Mouse (Mus musculus) heart, postnatal 36 days (tissue): ENCODE results near the gene Gm3629. TPM values are rescaled to one million over a fixed set of nuclear protein-coding genes. Genes with fewer than 3 reads are reported as not detected.
"Not testable (repeated sequence)": the region's sequence is repeated elsewhere in the genome, so short reads cannot be mapped to it uniquely, and the experiment has no call there.

Experiments
- DNase-seq, 2 experiments: peaks; one replicate each; pipeline ENCODE4 v3.0.0; 2021 to 2022
- intact Hi-C: fragments of 180-260 bp; cut with DNase I; formaldehyde crosslinking; loops from one replicate; pipeline ENCODE4 v1.15.1; 2025
- total RNA-seq, 2 experiments: library from RNA; stranded (reverse); gene quantifications; 2 replicates each; pipeline ENCODE4 v1.2.3; 2021

Gene Gm3629
- total RNA-seq, result under 1 TPM in 1 of 2 experiments, not detected in 1; 0.60 TPM

- intact Hi-C loops, DNase-seq: not testable (repeated sequence)
Observed at GRCm38 (mm10) chr14:6590513-6590912, at the start of gene Gm3629. Gm3629 (minus strand) TSS chr14:6590613.

GRCm38 (mm10) chr14:6622318-6622717 lies 31.9 kb upstream of the Gm3629 start, which contains the start of gene Gm3460:
Gm3460 (minus strand) TSS chr14:6622418.
- DNase-seq, intact Hi-C loops: not testable (repeated sequence)

GRCm38 (mm10) chr14:6606436-6606835 lies 16.0 kb upstream of the Gm3629 start:
- peak; percentile 8 to 19 for DNase-seq
- intact Hi-C loops, result not testable (repeated sequence)

GRCm38 (mm10) chr14:6605004-6605403 lies 14.6 kb upstream of the Gm3629 start:
- peak in 1 of 2 experiments; percentile 1 for DNase-seq
- intact Hi-C loops, result not testable (repeated sequence)

GRCm38 (mm10) chr14:6604551-6604950 lies 14.1 kb upstream of the Gm3629 start:
- peak in 1 of 2 experiments; percentile 1 for DNase-seq
- intact Hi-C loops, result not testable (repeated sequence)

GRCm38 (mm10) chr14:6537190-6537589 lies 53.2 kb downstream of the Gm3629 start, which contains the start of gene Gm8356:
Gm8356 (minus strand) TSS chr14:6537290.
- intact Hi-C loops, DNase-seq: not testable (repeated sequence)

Other genes with a start within 250 kb of the Gm3629 start
- gene Gm3618, start 246.9 kb downstream of the Gm3629 start, total RNA-seq, result not detected
- gene Gm16440, start 200.3 kb downstream of the Gm3629 start, total RNA-seq, result not detected
- gene Gm3591, start 178.1 kb downstream of the Gm3629 start, total RNA-seq, result under 1 TPM in 1 of 2 experiments, not detected in 1; 0.16 TPM
- gene Gm3594, start 146.0 kb downstream of the Gm3629 start, total RNA-seq, result not detected
- gene Gm8356, start 53.3 kb downstream of the Gm3629 start, total RNA-seq, result not detected
- gene Gm3460, start 31.8 kb upstream of the Gm3629 start, total RNA-seq, result not detected
- gene Gm10251, start 93.6 kb upstream of the Gm3629 start, total RNA-seq, result not detected
- not detected for gene Gm8050, start 129.6 kb upstream of the Gm3629 start, total RNA-seq
- gene Gm3636, start 151.7 kb upstream of the Gm3629 start, total RNA-seq, result under 1 TPM; 0.30 to 0.50 TPM
- gene Gm8362, start 183.8 kb upstream of the Gm3629 start, total RNA-seq, result not detected
- not detected for gene Gm3642, start 249.7 kb upstream of the Gm3629 start, total RNA-seq